Mouse (Mus musculus) embryonic fibroblast, embryonic 13.5 days (primary cell): Measurements from ENCODE around the gene Gm17387.

Experiments
- CTCF ChIP-seq: IDR thresholded peaks from 2 replicates; pipeline ENCODE4 v1.5.1; 2011; ENCODE audit warnings: mild to moderate bottlenecking, control low read depth, low read length, moderate library complexity, borderline replicate concordance; ENCODE audit not compliant: insufficient read depth
- POLR2A ChIP-seq: IDR thresholded peaks from 2 replicates; pipeline ENCODE4 v1.6.1; 2011; ENCODE audit warnings: low read depth, mild to moderate bottlenecking, control low read depth, low read length, moderate library complexity

GRCm38 (mm10) chr7:141052016-141052415 lies 23.1 kb downstream of the Gm17387 start:
- TF ChIP-seq CTCF: no peak
- TF ChIP-seq POLR2A: no peak
